Comparison of ENCODE assay signal across 8 mouse cellular contexts in genomic region chr9:77964084-77964483, GRCm38 (mm10). TPM values are rescaled to one million over a fixed set of nuclear protein-coding genes. Genes with fewer than 3 reads are reported as not detected.
DNase-seq lines count a peak whose midpoint lies in the region; ATAC-seq and TF ChIP-seq lines count a peak whose summit lies in the region.

No protein-coding gene starts in this region.

- H3K27ac ChIP-seq in lung, embryonic 15.5 days: peak overlapping the region; percentile 41; the same call in 1 of the 2 replicates
- H3K27ac ChIP-seq in hindbrain, postnatal 0 days: no peak overlapping the region; the same call in 1 of the 2 replicates
- no peak overlapping the region for H3K27ac ChIP-seq in liver, embryonic 11.5 days (ENCODE audit: low read depth, low read length)

- peaks cover 23% of the 10 kb centered on the region; the same call in 1 of the 2 replicates for H3K4me1 ChIP-seq in lung, embryonic 15.5 days
- H3K4me1 ChIP-seq in hindbrain, postnatal 0 days (ENCODE audit: insufficient read depth, low read length): peaks cover 5% of the 10 kb centered on the region; the same call in 1 of the 2 replicates
- no peaks in the 10 kb centered on the region for H3K4me1 ChIP-seq in liver, embryonic 11.5 days (replicated peaks; ENCODE audit: control insufficient read depth, insufficient read depth, low read length)

- no peaks in the 10 kb centered on the region for H3K27me3 ChIP-seq in lung, embryonic 15.5 days
- H3K27me3 ChIP-seq in hindbrain, postnatal 0 days (ENCODE audit: insufficient read depth, low read length): no peaks in the 10 kb centered on the region
- H3K27me3 ChIP-seq in liver, embryonic 11.5 days (replicated peaks; ENCODE audit: control insufficient read depth, insufficient read depth, low read length): no peaks in the 10 kb centered on the region

- H3K4me3 ChIP-seq in lung, embryonic 15.5 days: no peak overlapping the region
- no peak overlapping the region for H3K4me3 ChIP-seq in hindbrain, postnatal 0 days (ENCODE audit: low read length)
- H3K4me3 ChIP-seq in liver, embryonic 11.5 days (ENCODE audit: low read depth, low read length): no peak overlapping the region

- ATAC-seq in lung, embryonic 15.5 days (ENCODE audit: borderline replicate concordance, extremely low read depth, low FRiP score, low TSS enrichment): no peak
- ATAC-seq in hindbrain, postnatal 0 days: peak; percentile 73
- ATAC-seq in liver, embryonic 11.5 days (replicated peaks; ENCODE audit: low FRiP score): peak; percentile 65; the same call in 1 of the 2 replicates

- TF ChIP-seq CTCF in hindbrain, postnatal 0 days (IDR thresholded peaks at IDR 0.05; ENCODE audit: low read depth): no peak

- H3K36me3 ChIP-seq in lung, embryonic 15.5 days: no peaks in the 10 kb centered on the region
- peaks cover 4% of the 10 kb centered on the region; the same call in 1 of the 2 replicates for H3K36me3 ChIP-seq in hindbrain, postnatal 0 days (ENCODE audit: insufficient read depth, low read length)
- H3K36me3 ChIP-seq in liver, embryonic 11.5 days (ENCODE audit: control insufficient read depth, insufficient read depth, low read length): peaks cover 4% of the 10 kb centered on the region; the same call in 1 of the 2 replicates

- no peak overlapping the region for H3K4me2 ChIP-seq in lung, embryonic 15.5 days
- no peak overlapping the region for H3K4me2 ChIP-seq in hindbrain, postnatal 0 days (ENCODE audit: low read depth, low read length)
- H3K4me2 ChIP-seq in liver, embryonic 11.5 days: no peak overlapping the region

- 60% methylated on average over 14 of the region's 14 CpGs for WGBS in lung, embryonic 15.5 days
- 38% methylated on average over 14 of the region's 14 CpGs for WGBS in hindbrain, postnatal 0 days
- 70% methylated on average over 14 of the region's 14 CpGs for WGBS in liver, embryonic 11.5 days

- no peak overlapping the region for H3K9ac ChIP-seq in lung, embryonic 15.5 days
- H3K9ac ChIP-seq in hindbrain, postnatal 0 days (replicated peaks; ENCODE audit: low read length): no peak overlapping the region
- no peak overlapping the region for H3K9ac ChIP-seq in liver, embryonic 11.5 days (ENCODE audit: low read depth, low read length)

- DNase-seq in lung, postnatal 25 days (ENCODE audit: low spot score): no peak
- no peak for DNase-seq in hindbrain, postnatal 0 days (ENCODE audit: low spot score)
- DNase-seq in liver, embryonic 11.5 days (ENCODE audit: low spot score): no peak
- peak; percentile 50 for DNase-seq in yolk sac, embryonic 10.5 days (ENCODE audit: low spot score)
- DNase-seq in thymus, postnatal 36 days: no peak
- no peak for DNase-seq in urinary bladder, adult 18-20 months (ENCODE audit: low spot score in 2 of 2)
- no peak for DNase-seq in spleen, adult 18-20 months

- H3K9me3 ChIP-seq in lung, embryonic 15.5 days: no peaks in the 10 kb centered on the region
- no peaks in the 10 kb centered on the region for H3K9me3 ChIP-seq in hindbrain, postnatal 0 days (ENCODE audit: low read length)
- H3K9me3 ChIP-seq in liver, embryonic 11.5 days (ENCODE audit: control insufficient read depth, low read length): no peaks in the 10 kb centered on the region

RNA-seq across cellular contexts. Expression of gene Elovl5, which starts 46.9 kb away (rescaled TPM):
- polyA plus RNA-seq in lung, embryonic 15.5 days (2015; fragmentation: Nextera tagmentation; extraction: Ambion mirVana): 78.0 and 83.0 TPM in 2 replicates
- total RNA-seq in hindbrain, postnatal 0 days (2014; rRNA removed): 90.5 and 92.4 TPM in 2 replicates
- 70.7 and 71.6 TPM in 2 replicates for polyA plus RNA-seq in hindbrain, postnatal 0 days (2015; fragmentation: Nextera tagmentation; extraction: Ambion mirVana)
- 54.1 and 56.0 TPM in 2 replicates for polyA plus RNA-seq in liver, embryonic 11.5 days (2014; fragmentation: Nextera tagmentation; extraction: Ambion mirVana)
